Mouse (Mus musculus): ENCODE data around the gene Ttc28. TPM values are rescaled to one million over a fixed set of nuclear protein-coding genes. Genes with fewer than 3 reads are reported as not detected.
"Not testable (repeated sequence)": the region's sequence is repeated elsewhere in the genome, so short reads cannot be mapped to it uniquely, and the experiment has no call there.

Gene Ttc28
- total RNA-seq, 2 experiments from 2014 or later, result 0.29 to 0.89 TPM

DNA sequence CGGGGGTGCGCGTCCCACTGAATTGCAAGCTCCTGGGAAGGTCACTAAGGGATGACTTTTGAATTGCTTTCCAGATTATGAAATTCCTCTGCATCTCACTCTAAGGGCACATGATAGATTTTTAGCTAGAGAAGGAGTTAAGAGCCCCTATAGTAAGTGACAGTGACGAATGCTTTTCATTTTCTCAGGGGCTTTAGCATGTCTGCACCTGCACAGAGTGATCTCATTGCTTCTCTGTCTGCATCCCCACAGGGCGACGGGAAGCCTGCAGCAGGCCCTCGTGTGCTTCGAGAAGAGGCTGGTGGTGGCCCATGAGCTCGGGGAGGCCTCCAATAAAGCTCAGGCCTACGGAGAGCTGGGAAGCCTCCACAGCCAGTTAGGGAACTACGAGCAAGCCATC is 345.7 kb downstream of the Ttc28 start:
- no peak for ATAC-seq (ENCODE audit: poor library complexity, severe bottlenecking)

DNA sequence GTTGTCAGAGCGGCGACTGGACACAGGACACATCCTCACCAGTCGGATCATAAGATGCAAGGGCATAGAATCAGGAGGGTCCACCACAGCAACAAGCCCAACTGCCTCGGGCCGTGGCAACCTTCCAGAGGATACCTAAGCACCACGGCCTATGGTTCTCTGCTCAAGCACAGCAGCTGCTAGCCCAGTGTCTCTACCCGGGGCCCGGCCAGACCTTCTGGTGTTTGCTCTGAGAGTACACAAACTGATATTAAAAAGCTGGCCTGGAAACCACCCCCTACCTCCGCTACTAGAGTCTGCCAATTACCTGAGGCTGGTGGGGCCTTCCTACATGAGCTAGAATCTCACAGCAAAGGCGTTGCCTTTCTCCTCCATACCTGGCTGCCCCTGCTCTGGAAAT is 346.9 kb downstream of the Ttc28 start:
- ATAC-seq (ENCODE audit: poor library complexity, severe bottlenecking), result no peak

DNA sequence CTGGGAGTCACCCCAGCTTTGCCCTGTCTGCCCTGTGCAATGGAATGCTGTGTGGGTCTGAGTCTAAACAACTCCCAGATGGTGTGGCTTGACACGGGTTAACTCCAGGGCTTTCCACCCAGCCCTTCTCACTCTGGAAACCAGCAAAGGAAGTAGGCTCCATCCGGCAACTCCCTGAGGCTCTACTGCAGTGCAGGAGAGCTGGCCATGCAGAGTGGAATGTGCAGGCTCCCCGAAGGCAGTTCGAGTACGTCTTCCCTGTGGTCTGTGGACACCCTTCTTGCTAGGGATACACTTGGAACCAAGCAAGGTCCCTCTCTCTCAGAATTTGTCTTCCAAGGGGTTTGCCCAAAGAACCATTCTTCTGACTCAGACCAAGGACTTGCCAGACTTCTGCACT is 348.2 kb downstream of the Ttc28 start:
- no peak for ATAC-seq (ENCODE audit: poor library complexity, severe bottlenecking)

DNA sequence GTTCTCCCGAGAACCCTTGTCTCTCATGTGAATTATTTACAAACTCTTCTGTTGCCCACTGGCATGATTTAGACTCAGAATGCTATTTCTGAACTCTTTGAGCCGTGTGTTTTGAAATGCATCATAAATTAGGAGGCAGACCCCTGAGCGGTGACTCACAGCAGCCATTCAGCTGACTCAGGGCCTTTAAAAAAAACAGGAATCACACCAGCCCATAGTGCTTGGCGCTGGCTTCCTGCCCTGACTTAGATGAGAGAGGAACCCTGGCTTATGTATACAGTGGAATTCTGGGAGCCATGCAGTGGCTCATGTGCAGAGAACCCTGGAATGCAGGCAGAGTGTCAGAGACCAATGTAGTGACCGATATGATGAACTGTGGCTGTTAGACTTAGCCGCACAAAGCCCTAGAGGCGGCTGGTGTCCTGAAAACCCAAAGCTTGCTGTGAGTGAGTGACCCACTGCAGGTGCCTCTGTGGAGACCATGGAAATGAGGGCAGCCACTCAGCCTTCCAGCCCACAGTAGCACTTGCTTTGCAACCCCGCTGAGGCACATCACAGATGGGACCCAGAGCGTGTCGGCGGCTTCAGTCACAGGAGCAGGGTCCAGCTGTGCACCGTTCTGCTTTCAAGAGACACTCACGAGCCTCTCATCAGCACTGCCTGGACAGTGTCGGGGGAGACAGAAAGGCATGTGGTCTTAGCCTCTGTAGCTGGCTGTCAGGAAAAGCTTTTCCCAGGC is 348.9 kb downstream of the Ttc28 start:
- no peak for ATAC-seq (ENCODE audit: poor library complexity, severe bottlenecking)

DNA sequence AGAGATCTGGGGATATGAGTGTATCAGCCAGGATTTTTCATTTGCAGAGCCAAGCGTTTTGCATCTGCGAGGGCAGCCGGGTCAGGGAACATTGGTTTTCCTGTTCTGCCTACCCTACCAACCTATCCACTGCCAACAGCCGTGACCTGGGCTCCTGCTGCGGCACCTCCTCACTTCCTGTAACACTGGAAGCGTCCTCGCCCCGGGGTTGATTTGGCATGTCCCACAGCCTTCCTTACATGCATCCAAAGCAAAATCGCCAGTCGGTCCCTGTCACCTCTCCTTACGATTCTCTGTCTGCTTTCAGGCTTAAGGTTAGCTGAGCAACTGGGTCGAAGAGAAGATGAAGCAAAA is 349.4 kb downstream of the Ttc28 start:
- ATAC-seq (ENCODE audit: poor library complexity, severe bottlenecking), result no peak

DNA sequence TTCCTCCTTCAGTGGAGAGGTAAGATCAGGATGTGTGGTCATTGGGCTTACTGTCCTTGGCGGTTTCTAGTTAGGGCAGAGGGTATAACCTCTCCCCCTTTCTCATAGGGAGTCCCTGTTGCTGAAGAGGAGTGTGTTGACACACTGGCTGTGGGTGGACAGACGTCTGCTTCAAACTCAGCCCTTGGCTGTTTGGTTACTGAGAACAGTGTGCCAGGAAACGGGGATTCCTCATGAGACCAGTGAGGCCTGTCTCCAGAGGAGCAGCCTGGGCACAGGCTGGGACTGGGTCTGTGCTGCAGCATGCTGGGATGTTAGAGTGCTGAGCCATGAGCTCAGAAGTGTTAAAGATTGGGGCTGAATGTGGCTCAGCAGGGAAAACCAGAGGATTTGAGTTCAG is 350.1 kb downstream of the Ttc28 start:
- ATAC-seq (ENCODE audit: poor library complexity, severe bottlenecking), result no peak

DNA sequence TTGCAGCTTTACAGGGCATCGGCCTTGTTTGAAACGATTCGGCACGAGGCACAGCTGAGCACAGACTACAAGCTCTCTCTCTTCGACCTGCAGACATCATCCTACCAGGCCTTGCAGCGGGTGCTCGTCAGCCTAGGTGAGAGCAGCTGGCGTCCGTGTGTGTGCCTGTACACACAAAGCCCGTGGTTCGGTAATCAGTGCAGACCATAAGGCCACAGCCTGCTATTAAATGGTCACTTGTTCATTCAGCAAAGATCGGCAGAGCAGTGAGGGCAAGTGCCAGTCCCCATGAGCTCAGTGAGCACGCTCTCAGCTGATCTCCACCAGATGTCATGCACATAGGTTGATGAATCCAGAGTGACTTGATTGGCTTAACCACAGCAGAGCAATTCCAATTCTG is 351.4 kb downstream of the Ttc28 start:
- ATAC-seq (ENCODE audit: poor library complexity, severe bottlenecking), result no peak

DNA sequence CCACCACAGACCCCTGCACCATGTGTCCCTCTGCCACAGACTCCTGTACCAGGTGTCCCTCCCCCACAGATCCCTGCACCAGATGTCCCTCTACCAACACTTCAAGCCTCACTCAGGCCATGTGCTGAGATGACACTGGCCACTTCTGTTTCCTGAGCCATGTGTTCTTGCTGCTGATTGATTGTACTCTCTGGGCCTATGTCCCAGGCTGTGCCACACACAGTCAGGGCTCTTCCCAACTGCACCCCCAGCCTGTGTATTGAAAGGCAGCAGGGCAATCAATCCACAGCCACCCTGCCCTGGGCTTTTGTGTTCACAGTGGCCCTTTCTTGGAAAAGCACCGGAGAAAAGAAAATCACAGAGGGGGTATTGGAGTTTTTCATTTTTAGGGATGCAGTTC is 352.2 kb downstream of the Ttc28 start:
- ATAC-seq (ENCODE audit: poor library complexity, severe bottlenecking), result no peak

DNA sequence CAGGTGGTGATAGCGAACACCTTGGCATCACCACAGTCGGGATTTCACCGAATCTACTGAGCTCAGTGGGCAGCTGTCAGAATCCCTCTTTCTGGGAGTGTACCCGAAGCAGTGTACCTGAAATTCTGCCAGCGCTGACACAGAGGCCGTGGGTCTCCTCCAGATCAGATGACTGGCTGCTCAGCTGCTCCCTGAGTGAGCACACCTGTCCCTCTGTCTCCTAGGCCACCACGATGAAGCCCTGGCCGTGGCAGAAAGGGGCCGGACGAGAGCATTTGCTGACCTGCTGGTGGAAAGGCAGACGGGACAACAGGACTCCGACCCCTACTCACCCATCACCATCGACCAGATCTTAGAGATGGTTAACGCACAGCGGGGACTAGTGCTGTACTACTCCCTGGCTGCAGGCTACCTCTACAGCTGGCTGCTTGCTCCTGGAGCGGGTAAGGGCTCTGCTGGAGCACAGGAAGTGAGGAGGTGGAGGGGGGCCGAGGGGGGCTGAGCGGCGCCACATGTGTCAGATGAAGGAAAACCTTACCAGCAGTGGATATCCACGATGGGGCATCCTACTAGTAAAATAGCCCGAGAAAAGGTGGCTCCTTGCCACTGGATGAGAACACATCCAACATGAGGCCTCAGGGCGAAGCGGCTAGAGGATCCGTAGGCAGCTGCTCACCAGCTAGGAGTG is 353.6 kb downstream of the Ttc28 start:
- ATAC-seq (ENCODE audit: poor library complexity, severe bottlenecking), result no peak

DNA sequence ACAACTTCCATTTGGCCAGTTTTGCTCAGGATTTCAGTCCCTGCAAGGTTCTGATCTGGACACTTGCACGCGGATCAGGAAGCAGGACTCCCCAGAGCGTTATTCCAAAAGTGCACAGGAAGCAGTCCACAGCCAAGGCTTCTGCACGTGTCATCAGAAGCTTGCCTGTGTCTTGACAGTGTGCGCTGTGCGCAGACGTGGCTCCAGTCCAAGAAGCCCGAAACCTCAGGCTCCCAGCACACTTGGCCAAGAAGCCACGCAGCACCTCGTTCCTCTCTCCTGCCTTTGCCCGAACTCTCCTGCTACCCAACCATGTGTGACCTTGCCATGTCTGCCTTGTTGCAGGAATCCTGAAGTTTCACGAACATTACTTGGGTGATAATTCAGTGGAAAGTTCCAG is 355.5 kb downstream of the Ttc28 start:
- ATAC-seq (ENCODE audit: poor library complexity, severe bottlenecking), result no peak

DNA sequence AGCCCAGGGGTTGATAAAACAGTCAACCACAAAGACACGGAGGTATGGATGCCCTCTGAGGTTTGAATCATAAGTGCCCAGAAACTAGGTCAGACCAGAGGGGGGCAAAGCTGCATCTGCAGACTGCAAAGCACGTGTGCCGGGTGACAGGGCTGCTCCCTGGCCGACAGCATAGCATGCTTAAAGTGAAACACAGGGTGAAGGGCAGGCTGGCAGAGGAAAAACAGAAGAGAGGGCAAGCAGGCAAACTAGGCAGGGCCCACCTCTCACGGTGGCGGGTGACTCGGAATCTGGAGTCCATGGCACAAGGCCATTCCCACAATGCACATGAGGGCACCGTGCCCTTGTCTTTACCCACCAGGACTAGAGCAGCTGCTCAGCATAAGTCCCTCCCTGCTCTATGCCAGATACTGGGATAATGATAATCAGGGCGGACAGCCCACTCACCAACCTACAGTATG is 357.6 kb downstream of the Ttc28 start:
- no peak for ATAC-seq (ENCODE audit: poor library complexity, severe bottlenecking)

DNA sequence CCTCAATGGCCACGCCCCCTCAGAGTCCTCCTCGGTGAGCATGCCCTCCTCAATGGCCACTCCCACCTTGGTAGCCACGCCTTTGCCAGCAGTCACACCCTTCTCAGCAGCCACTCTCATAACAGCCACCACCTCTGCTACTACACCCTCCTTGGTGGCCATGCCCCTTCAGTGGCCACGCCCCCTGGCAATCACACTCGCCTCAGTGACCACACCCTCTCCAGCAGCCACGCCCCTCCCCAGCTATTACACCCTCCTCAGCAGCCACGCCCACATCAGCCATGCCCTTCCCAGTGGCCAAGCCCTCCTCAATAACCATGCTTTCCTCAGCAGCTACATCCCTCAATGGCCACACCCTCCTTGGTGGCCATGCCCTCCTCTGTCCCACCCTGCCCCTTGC is 359.6 kb downstream of the Ttc28 start:
- ATAC-seq (ENCODE audit: poor library complexity, severe bottlenecking), result peak; percentile 41

DNA sequence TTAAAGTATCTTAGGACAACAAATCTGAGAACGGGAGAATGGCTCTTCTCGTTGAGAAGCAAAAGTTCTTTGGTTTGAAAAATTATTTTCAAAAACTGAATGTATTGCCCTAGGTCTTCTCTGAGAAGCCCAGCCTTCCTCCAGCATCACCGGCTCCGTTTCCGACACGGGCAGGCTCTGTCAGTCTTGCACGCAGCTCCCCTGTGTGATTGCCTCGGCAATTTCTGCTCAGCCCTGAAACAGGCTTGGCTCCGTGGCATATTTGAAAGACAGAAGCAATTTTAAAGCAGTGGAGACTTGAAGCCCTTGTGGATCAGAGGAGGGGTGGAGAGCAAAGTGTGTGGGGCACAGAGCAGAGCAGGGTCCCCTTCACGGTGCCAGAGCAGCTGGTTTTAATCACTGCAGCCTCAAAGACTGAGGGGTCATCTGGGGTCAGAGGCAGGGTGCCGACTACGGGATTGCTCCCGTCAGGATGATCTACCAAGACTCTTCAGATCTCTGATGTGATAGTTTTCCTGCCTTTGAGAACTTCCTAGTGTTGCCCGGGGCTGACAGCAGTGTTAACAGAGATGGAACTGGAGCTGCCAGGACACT is 363.9 kb downstream of the Ttc28 start:
- ATAC-seq (ENCODE audit: poor library complexity, severe bottlenecking), result no peak

DNA sequence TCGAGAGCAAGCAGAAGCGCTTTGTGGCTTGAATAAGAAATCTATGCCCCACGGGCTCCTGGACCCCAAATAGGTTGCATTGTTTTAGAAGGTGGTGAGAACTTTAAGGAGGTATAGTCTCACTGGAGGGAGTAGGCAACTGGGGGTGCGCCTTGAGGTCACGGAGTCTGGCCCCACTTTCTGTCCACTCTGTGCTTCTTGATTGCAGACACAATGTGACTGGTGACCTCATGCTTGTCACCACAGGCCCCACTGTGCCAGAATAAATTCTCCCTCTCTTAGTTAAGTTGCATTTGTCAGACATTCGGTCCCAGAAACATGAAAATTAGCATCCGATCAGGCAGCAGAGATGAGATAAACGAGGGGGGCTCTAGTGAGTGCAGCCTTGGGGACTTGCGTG is 364.5 kb downstream of the Ttc28 start:
- no peak for ATAC-seq (ENCODE audit: poor library complexity, severe bottlenecking)

DNA sequence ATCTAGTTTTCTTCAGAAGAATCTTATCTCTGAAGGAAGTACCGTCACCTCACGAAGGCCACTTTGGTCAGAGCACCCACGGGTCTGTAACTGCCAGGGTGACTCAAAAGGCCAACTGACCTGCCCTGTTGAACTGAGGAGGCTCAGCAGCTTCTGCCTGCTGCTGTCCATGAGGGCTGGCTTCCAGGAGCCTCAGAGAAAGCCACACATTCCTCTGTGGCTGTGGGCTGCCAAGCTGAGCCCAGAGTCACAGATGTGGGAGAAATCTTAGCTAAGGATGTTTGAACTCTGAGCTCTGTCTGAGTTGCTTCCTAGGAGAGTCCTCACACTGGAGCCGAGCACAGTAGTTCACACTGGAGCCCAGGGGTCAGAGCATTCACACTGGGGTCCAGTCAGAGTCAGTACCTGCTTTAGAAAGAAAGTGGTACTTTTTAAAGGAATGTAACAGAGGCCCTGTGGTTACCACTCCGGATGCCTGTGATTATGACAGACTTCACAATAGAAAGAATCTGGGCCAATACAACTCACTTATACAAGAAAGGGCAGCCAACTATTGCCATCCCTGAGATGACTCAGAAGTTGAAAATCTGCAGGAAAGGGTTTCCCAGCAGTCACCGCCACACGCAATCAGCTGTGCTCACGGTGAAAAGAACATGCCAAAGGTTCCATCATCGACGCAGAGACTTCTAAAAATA is 368.1 kb downstream of the Ttc28 start:
- peak; percentile 38; the same call in 1 of the 2 replicates for ATAC-seq (ENCODE audit: poor library complexity, severe bottlenecking)

DNA sequence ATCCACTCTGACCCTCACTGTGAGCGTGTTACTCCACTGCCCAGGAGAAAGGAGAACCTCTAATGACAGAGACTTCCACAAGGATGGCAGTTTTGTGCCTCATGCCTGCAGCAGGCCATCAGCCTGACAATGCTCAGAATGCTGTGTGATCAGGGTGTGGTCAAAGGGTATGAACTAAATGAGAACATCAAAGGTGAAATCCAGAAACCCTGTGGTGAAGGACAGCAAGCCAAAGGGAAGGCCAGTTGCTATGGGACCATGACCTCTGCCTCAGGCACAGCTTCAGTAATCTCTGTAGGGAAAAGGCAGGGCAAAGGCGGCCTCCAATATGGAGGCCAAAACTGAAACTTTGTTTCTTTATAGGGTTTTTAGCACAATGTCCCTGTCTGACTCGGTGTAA is 372.5 kb downstream of the Ttc28 start:
- no peak for ATAC-seq (ENCODE audit: poor library complexity, severe bottlenecking)

DNA sequence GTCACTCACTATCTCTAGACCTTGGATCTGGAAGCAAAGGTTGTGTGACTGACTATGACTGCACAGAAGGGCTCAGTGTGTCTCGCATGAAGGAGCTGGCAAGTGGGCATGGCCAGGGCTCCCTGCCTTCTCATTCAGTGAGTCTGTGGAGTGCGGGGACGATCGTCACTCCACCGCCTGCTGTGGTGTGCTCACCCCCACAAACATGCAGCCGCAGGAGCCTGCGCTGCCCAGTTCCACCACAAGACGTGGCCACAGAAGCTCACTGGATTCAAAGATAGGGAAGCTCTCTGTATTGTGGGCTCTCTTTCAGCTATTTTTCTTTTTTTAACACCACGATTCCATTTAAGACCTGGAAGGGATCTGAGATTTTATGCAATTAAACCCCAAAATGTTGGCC is 374.8 kb downstream of the Ttc28 start:
- ATAC-seq (ENCODE audit: poor library complexity, severe bottlenecking), result no peak

DNA sequence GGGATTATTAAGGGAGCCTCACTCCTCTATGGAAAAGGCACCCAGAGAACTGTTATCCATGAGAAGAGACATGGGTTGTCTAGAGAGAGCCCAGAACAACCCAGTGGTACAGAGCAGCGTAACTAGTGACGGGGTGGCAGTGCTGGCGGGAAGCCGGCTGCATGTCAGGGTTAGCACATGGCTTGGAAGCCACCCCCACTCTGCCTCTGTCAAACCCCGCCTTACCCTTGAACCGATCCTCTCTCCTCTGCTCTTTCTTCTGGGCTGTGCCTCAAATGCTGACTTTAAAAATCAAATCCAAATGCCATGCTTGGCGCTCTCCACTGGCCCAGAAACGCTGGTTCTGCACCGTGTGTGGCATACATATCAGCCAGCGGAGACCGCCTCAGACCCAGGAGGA is 375.2 kb downstream of the Ttc28 start:
- ATAC-seq (ENCODE audit: poor library complexity, severe bottlenecking), result no peak

DNA sequence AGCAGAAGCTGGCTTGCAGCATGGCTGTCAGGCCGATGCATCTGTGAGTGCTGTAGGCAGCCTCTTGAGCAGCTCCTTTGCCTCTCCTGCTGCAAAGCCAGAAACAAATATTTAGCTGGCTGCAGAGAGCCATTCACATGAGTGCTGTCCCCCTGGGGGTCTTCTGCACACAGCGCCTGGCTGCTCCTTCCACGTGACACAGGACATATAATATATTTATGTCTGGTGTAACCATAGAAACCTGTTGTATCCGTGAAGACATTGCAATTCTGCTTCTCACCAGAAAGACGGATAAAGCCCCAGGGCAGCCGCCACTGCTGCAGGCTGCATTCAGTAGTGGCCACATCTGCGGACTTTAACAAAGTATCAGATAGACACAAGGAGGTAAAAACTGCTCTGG is 376.6 kb downstream of the Ttc28 start:
- no peak for ATAC-seq (ENCODE audit: poor library complexity, severe bottlenecking)

DNA sequence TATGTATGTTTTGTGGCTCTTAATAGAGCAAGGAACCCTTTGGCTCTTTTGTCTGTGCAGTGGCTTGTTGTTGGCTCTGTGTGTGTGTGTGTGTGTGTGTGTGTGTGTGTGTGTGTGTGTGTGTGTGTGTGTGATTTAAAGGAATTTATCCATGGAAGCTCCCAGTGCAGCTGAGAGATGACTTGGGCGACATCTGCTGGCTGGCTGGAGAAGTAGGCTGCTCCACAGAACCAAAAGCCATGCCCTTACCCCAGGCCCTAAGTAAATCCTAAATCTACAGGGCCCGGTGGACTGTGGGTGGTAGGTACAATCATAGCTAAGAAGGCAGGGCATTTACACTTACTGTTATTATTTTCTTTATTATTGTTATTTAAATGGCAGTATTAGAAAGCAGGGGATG is 377.5 kb downstream of the Ttc28 start:
- ATAC-seq (ENCODE audit: poor library complexity, severe bottlenecking), result 0 out of 2 replicates have a peak, but pooled peaks have one; percentile 33

DNA sequence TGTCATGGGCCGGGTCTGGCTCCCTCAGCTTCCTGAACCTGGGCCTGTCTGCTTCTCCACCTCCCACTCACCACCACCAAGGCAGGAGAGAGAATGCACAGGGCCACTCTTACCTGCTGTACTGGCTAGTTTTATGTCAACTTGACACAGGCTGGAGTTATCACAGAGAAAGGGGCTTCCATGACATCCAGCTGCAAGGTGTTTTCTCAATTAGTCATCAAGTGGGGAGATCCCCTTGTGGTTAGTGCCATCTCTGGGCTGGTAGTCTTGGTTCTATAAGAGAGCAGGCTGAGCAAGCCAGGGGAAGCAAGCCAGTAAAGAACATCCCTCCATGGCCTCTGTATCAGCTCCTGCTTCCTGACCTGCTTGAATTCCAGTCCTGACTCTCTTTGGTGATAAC is 381.6 kb downstream of the Ttc28 start:
- ATAC-seq (ENCODE audit: poor library complexity, severe bottlenecking), result not testable (repeated sequence)

All from megakaryocyte, adult 5-6 weeks (primary cell).